Mouse (Mus musculus) telencephalon, adult 2 months (tissue): ENCODE measurements at regions not wholly inside any gene's neighbourhood (a gene's known extent, or its start where the extent isn't known, plus 50 kb on each side); places are given as distances from the start of the nearest gene placed in this dataset.

ENCODE experiments used
- DNase-seq: peaks from one replicate; pipeline ENCODE4 v3.0.0-alpha.2; 2011; ENCODE audit warnings: low read depth, low spot score

DNA sequence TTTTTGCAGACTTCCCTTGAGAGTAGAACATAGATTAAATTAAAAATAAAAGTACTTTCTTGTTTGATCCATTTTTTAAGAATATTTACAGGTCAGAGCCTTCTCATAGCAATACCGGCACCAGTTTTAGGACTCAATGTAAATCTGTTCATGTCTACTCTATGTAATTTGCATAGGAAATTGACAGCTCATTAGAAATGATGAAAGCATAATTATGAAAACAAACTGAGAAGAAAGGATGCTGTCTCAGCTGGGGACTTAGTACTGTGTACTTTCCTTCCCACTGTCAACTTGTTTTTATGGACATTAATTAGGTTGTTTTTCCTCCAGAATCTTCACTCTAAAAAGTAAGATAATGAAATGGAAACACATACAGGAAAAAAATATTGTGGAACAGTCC is 3344.8 kb upstream of the Gm6569 start:
- no peak for DNase-seq

GRCm38 (mm10) chr15:70507046-70507818 is 3327.1 kb upstream of the Gm6569 start:
- DNase-seq, result no peak

DNA sequence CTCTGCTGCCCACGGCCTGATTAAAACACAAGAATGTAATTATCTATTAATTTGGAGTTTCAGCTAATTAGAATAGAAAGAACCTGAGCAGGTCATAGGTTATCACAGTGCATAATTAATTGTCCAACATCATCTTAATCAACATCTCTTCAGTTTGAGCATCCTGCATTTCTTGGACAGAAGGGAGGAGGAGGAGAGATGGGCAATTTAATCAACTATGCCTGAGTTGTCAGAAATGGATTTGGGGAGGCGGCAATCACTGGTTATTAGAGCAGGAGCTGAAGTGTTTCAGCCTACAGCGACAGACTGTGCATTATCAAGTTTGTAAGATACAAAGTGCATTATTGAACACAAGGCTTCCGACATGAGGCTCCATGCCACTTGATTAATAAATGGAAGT is 3313.8 kb upstream of the Gm6569 start:
- DNase-seq, result no peak

GRCm38 (mm10) chr15:70554773-70555582 is 3279.4 kb upstream of the Gm6569 start:
- DNase-seq, result no peak

- DNase-seq, result no peak
Observed at GRCm38 (mm10) chr15:70555583-70555894, 3278.8 kb upstream of the Gm6569 start.

DNA sequence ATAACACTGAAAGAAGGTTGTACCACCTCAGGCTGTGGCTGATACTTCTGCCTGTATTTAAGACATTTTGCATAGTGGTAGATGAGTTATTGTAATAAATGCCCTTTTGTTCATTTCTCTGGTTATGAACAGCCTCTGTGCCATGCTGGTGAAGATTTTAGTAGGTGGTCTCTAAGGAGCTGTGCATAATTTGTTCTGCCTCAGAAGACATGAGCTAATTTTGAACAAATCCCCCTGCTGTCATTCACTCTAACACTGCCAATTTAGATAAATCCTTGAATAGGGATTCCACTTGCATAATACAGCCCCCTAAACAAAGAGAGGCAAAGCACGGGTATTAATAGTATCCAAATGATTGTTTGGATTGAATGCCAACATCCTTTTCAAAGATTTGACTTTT is 3240.1 kb upstream of the Gm6569 start:
- DNase-seq, result no peak

DNA sequence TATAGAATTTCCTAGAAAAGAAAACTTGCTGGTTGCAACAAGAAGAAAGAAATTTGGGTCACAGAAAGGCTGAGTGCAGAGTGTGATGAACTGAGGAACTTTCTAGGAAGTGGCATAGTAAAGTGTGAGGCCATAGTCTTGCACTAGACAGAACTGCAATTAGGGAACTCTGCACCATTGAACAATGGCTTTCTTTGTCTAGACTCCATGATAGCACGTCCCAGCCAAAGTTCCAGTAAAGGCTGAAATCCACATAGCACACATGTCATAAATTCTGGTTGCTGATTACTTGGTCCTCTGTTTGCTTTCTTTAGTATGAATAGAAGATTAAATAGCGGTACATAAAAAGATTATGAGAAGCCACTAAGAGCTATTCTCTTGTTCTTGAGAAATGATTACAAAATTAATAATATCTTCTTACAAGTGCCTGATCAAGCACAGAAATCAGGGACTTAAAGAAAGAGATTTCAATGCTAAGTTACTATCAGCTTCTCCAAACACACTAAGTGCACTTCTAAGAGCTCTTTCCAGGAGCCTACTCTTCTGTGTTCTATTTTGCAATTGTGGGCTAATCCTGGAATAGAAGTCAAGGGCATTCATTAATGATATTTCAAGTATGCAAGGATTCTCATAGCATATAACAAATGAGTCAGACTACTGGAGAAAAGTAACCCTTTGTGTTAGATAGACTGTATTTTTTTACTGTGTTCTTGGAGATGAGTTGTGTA is 3233.4 kb upstream of the Gm6569 start:
- DNase-seq, result no peak

DNA sequence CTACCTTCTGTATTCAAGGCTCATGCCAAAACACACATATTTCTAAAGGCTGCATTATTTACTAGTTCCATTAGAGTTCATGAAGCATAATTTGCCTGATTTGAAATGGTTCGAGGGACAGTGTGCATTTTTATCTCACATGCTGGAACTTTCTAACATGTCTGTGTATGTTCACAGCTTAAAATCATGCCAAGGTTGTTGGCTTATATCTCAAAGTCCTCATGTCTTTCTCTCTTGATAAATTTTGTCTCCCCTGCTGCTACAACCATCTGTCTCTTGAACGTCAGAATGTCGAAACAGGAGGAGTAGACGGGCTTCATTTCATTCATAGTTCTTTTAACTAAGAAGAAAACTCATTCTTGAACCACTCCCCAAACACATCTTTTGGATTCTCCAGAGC is 3229.1 kb upstream of the Gm6569 start:
- DNase-seq, result peak; percentile 2

DNA sequence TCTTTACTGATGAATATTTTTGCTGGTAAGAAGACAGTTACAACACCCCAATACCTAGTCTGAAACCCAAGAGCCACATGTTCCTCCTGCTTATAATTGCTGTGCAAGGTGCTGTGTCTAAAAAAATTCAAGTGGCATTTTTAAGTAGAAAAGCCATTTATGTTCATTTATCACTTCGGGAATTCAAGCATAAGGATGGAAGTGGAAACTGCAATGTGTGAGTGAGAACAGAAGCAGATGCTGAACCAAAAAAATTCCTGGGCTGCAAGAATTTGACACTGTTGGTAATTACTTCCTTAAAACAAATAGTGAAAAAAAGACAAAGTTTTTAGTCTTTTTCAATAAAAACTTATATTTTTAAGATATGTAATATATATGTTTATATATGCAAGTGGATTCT is 3227.5 kb upstream of the Gm6569 start:
- peak; percentile 72 for DNase-seq

GRCm38 (mm10) chr15:70618131-70618674 is 3216.2 kb upstream of the Gm6569 start:
- DNase-seq, result no peak

DNA sequence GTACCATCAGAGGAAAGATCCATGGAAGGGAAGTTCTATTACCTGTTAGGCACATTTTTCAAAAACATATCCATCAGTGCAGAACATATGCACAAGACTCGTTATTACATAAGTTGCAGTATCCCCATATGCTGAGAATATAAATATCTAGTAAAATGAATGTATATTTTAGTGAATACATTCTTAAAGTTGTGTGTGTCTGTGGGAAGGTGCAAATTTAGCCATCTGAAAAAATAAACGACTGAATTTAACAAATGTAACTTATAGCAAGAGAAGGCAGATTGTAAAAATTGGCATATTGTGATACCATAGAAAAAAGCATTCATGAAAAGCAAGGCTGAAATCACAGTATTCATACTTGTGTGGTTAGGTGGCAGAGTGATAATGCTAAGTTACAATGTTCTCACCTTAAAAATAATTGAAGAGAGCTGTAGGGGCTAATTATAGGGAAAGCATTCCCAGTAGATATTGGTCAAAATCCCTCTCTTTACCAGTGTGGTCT is 3193.3 kb upstream of the Gm6569 start:
- peak; percentile 73 for DNase-seq

GRCm38 (mm10) chr15:70644447-70645202 is 3189.7 kb upstream of the Gm6569 start:
- DNase-seq, result no peak

GRCm38 (mm10) chr15:70675549-70675948 is 3158.8 kb upstream of the Gm6569 start:
- DNase-seq, result no peak

DNA sequence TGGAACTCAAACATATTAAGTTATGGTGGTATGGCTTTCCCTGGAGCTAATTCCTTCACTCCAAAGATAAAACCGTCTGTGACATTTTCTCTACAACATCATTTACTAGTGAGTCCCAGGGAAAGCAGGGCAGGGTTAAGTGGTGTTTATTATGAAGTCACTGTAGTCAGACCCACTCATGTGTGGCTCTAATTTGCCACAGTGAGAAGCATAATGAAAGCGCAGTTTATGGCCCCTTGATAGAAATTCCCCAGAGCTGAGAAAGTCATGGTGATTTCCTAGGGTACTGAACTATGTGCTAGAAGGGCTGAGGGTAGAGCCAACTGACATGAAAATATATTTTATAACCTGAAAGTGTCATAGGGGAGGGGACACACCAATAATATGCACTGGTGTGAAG is 3129.8 kb upstream of the Gm6569 start:
- no peak for DNase-seq

- DNase-seq, result no peak
Observed at GRCm38 (mm10) chr15:70713736-70714135, 3120.6 kb upstream of the Gm6569 start.

GRCm38 (mm10) chr15:70727361-70727885 is 3106.9 kb upstream of the Gm6569 start:
- no peak for DNase-seq

- no peak for DNase-seq
Observed at GRCm38 (mm10) chr15:70727956-70728355, 3106.4 kb upstream of the Gm6569 start.

- no peak for DNase-seq
Observed at GRCm38 (mm10) chr15:70744239-70744638, 3090.1 kb upstream of the Gm6569 start.

DNA sequence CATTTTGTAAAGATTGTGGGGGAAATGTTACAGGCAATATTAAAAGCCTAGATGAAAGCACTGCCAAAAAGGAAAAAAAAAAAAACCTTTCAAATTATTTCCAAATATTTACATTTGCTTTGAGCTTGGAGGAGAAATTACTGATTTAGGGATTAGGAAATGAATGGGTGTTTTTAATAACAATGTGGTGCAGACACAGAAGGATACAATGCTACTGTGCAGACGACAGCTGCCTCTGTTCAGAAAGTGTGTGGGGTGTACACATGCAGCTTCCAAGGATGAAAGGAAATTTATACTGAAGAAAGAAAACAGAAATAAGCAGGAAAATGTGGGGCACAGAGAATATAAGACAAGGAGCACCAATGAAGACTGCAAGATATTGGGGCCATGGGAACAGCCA is 3070.3 kb upstream of the Gm6569 start:
- peak; percentile 23 for DNase-seq

DNA sequence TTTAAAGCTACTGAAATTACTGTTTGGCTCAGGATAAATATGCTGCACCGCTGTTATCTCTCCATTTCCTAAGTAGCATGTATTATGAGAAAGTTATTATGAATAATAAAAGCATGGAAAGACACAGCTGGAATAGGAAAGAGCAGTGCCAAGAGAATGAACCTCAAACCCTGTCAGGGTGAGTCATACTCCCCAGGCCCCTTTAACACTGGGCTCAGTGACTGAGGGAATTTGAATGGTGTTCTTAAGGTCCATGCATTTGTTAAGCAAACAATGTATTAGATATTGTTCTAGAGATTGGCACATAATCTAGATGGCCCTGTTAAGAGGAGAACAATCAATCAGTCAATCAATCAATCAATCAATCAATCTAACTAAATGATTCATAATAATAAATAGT is 3069.8 kb upstream of the Gm6569 start:
- DNase-seq, result no peak

GRCm38 (mm10) chr15:70765471-70765870 is 3068.9 kb upstream of the Gm6569 start:
- no peak for DNase-seq
